Comparison of ENCODE assay signal across 8 mouse cellular contexts in genomic region chr3:115763292-115763691, GRCm38 (mm10). TPM values are rescaled to one million over a fixed set of nuclear protein-coding genes. Genes with fewer than 3 reads are reported as not detected.
DNase-seq lines count a peak whose midpoint lies in the region; ATAC-seq and TF ChIP-seq lines count a peak whose summit lies in the region.

No protein-coding gene starts in this region.

- H3K4me3 ChIP-seq in thymus, adult 2 months (ENCODE audit: control insufficient read depth, insufficient read depth, low read length) = no peak overlapping the region
- H3K4me3 ChIP-seq in heart, embryonic 13.5 days = no peak overlapping the region
- H3K4me3 ChIP-seq in liver, embryonic 12.5 days = no peak overlapping the region
- no peak overlapping the region for H3K4me3 ChIP-seq in neural tube, embryonic 15.5 days (replicated peaks)
- H3K4me3 ChIP-seq in hindbrain, embryonic 14.5 days (replicated peaks; ENCODE audit: low read length) = no peak overlapping the region
- no peak overlapping the region for H3K4me3 ChIP-seq in hindbrain, postnatal 0 days (ENCODE audit: low read length)

- no peaks in the 10 kb centered on the region; the same call in 1 of the 2 replicates for H3K4me1 ChIP-seq in thymus, adult 2 months (replicated peaks; ENCODE audit: control insufficient read depth, insufficient read depth, low read length)
- H3K4me1 ChIP-seq in heart, embryonic 13.5 days = peaks cover 33% of the 10 kb centered on the region
- peaks cover 19% of the 10 kb centered on the region for H3K4me1 ChIP-seq in liver, embryonic 12.5 days
- 0 out of 2 replicates have a peak, but pooled peaks cover 3% of the 10 kb centered on the region for H3K4me1 ChIP-seq in neural tube, embryonic 15.5 days
- no peaks in the 10 kb centered on the region for H3K4me1 ChIP-seq in hindbrain, embryonic 14.5 days (replicated peaks; ENCODE audit: control insufficient read depth, insufficient read depth, low read length)
- H3K4me1 ChIP-seq in hindbrain, postnatal 0 days (ENCODE audit: insufficient read depth, low read length) = no peaks in the 10 kb centered on the region

- 43% methylated on average over 6 of the region's 6 CpGs for WGBS in thymus, adult 2 months
- WGBS in heart, embryonic 13.5 days = 23% methylated on average over 6 of the region's 6 CpGs
- 24% methylated on average over 6 of the region's 6 CpGs for WGBS in liver, embryonic 12.5 days (ENCODE audit: insufficient replicate concordance)
- WGBS in neural tube, embryonic 15.5 days = 83% methylated on average over 6 of the region's 6 CpGs
- WGBS in hindbrain, embryonic 14.5 days = 68% methylated on average over 6 of the region's 6 CpGs
- WGBS in hindbrain, postnatal 0 days = 76% methylated on average over 6 of the region's 6 CpGs

- no peak for TF ChIP-seq CTCF in thymus, adult 2 months (IDR thresholded peaks at IDR 0.05; ENCODE audit: borderline replicate concordance, control insufficient read depth, extremely low read depth, insufficient read depth, low read length, poor library complexity)
- TF ChIP-seq CTCF in hindbrain, postnatal 0 days (IDR thresholded peaks at IDR 0.05; ENCODE audit: low read depth) = no peak

- peak; percentile 27 for DNase-seq in thymus, postnatal 4 days
- no peak for DNase-seq in thymus, adult 2 months
- no peak for DNase-seq in hindbrain, embryonic 14.5 days (ENCODE audit: low spot score)
- no peak for DNase-seq in hindbrain, postnatal 0 days (ENCODE audit: low spot score)

- no peaks in the 10 kb centered on the region for H3K27me3 ChIP-seq in thymus, adult 2 months (ENCODE audit: control insufficient read depth, insufficient read depth, low read length)
- H3K27me3 ChIP-seq in heart, embryonic 13.5 days (replicated peaks) = no peaks in the 10 kb centered on the region
- no peaks in the 10 kb centered on the region for H3K27me3 ChIP-seq in liver, embryonic 12.5 days (replicated peaks)
- H3K27me3 ChIP-seq in neural tube, embryonic 15.5 days (replicated peaks) = no peaks in the 10 kb centered on the region
- no peaks in the 10 kb centered on the region for H3K27me3 ChIP-seq in hindbrain, embryonic 14.5 days (ENCODE audit: control insufficient read depth, insufficient read depth, low read length)
- no peaks in the 10 kb centered on the region for H3K27me3 ChIP-seq in hindbrain, postnatal 0 days (ENCODE audit: insufficient read depth, low read length)

- no peaks in the 10 kb centered on the region for H3K9me3 ChIP-seq in heart, embryonic 13.5 days
- no peaks in the 10 kb centered on the region for H3K9me3 ChIP-seq in liver, embryonic 12.5 days (replicated peaks)
- H3K9me3 ChIP-seq in neural tube, embryonic 15.5 days (replicated peaks) = no peaks in the 10 kb centered on the region
- H3K9me3 ChIP-seq in hindbrain, embryonic 14.5 days (ENCODE audit: control insufficient read depth, low read length) = no peaks in the 10 kb centered on the region
- H3K9me3 ChIP-seq in hindbrain, postnatal 0 days (ENCODE audit: low read length) = no peaks in the 10 kb centered on the region

- ATAC-seq in heart, embryonic 13.5 days (ENCODE audit: extremely low read depth, insufficient number of reproducible peaks, low FRiP score, low TSS enrichment) = peak; percentile 59; the same call in 1 of the 2 replicates
- ATAC-seq in liver, embryonic 12.5 days = peak; percentile 49; the same call in 1 of the 2 replicates
- no peak for ATAC-seq in neural tube, embryonic 15.5 days (ENCODE audit: low FRiP score)
- no peak for ATAC-seq in hindbrain, embryonic 14.5 days (ENCODE audit: low FRiP score)
- ATAC-seq in monocyte, adult 5-6 weeks (replicated peaks; ENCODE audit: insufficient number of reproducible peaks, low FRiP score, low TSS enrichment, poor library complexity, severe bottlenecking) = no peak
- ATAC-seq in hindbrain, postnatal 0 days = no peak

- no peaks in the 10 kb centered on the region for H3K36me3 ChIP-seq in thymus, adult 2 months (ENCODE audit: control insufficient read depth, insufficient read depth, low read length)
- H3K36me3 ChIP-seq in heart, embryonic 13.5 days = no peaks in the 10 kb centered on the region
- H3K36me3 ChIP-seq in liver, embryonic 12.5 days = no peaks in the 10 kb centered on the region
- no peaks in the 10 kb centered on the region for H3K36me3 ChIP-seq in neural tube, embryonic 15.5 days
- H3K36me3 ChIP-seq in hindbrain, embryonic 14.5 days (replicated peaks; ENCODE audit: control insufficient read depth, insufficient read depth) = no peaks in the 10 kb centered on the region
- no peaks in the 10 kb centered on the region for H3K36me3 ChIP-seq in hindbrain, postnatal 0 days (ENCODE audit: insufficient read depth, low read length)

- no peak overlapping the region for H3K9ac ChIP-seq in heart, embryonic 13.5 days
- H3K9ac ChIP-seq in liver, embryonic 12.5 days = no peak overlapping the region
- no peak overlapping the region for H3K9ac ChIP-seq in neural tube, embryonic 15.5 days (replicated peaks)
- no peak overlapping the region for H3K9ac ChIP-seq in hindbrain, embryonic 14.5 days
- no peak overlapping the region for H3K9ac ChIP-seq in hindbrain, postnatal 0 days (replicated peaks; ENCODE audit: low read length)

- no peak overlapping the region for H3K4me2 ChIP-seq in heart, embryonic 13.5 days
- no peak overlapping the region for H3K4me2 ChIP-seq in liver, embryonic 12.5 days
- H3K4me2 ChIP-seq in neural tube, embryonic 15.5 days = no peak overlapping the region
- no peak overlapping the region for H3K4me2 ChIP-seq in hindbrain, embryonic 14.5 days (replicated peaks)
- H3K4me2 ChIP-seq in hindbrain, postnatal 0 days (ENCODE audit: low read depth, low read length) = no peak overlapping the region

- no peak for TF ChIP-seq POLR2A in thymus, adult 2 months (IDR thresholded peaks at IDR 0.05; ENCODE audit: control insufficient read depth, extremely low read depth, insufficient read depth, low read length, poor library complexity)

- no peak overlapping the region for H3K27ac ChIP-seq in thymus, adult 2 months (ENCODE audit: control insufficient read depth, insufficient read depth, low read length)
- H3K27ac ChIP-seq in heart, embryonic 13.5 days (replicated peaks) = peak overlapping the region; percentile 64
- H3K27ac ChIP-seq in liver, embryonic 12.5 days = no peak overlapping the region
- H3K27ac ChIP-seq in neural tube, embryonic 15.5 days (replicated peaks) = no peak overlapping the region
- no peak overlapping the region for H3K27ac ChIP-seq in hindbrain, embryonic 14.5 days
- H3K27ac ChIP-seq in hindbrain, postnatal 0 days = no peak overlapping the region

RNA-seq across cellular contexts. Expression of gene S1pr1, which starts 48.4 kb away (rescaled TPM):
- 55.6 and 62.8 TPM in 2 replicates for polyA plus RNA-seq in thymus, adult 2 months (2012; rRNA removed)
- polyA plus RNA-seq in heart, embryonic 13.5 days (2015; fragmentation: Nextera tagmentation; extraction: Ambion mirVana) = 76.9 and 80.8 TPM in 2 replicates
- 10.0 and 10.5 TPM in 2 replicates for polyA plus RNA-seq in liver, embryonic 12.5 days (2016; fragmentation: Nextera tagmentation; extraction: Ambion mirVana)
- polyA plus RNA-seq in neural tube, embryonic 15.5 days (2015; fragmentation: Nextera tagmentation; extraction: Ambion mirVana) = 30.5 TPM in 2 replicates
- polyA plus RNA-seq in hindbrain, embryonic 14.5 days (2014; fragmentation: Nextera tagmentation; extraction: Ambion mirVana) = 25.0 and 30.7 TPM in 2 replicates
- 37.8 to 51.4 TPM (median 40.3 TPM) in 3 replicates for total RNA-seq in monocyte, adult 5-6 weeks (2017)
- 61.1 and 61.6 TPM in 2 replicates for total RNA-seq in hindbrain, postnatal 0 days (2014; rRNA removed)
- 40.9 and 46.9 TPM in 2 replicates for polyA plus RNA-seq in hindbrain, postnatal 0 days (2015; fragmentation: Nextera tagmentation; extraction: Ambion mirVana)

Comparison
In these comparisons a context has a peak if more than half of its experiments do, and no peak if none do; other contexts are left out.
1. ATAC-seq: peak in heart, embryonic 13.5 days (single experiment) and liver, embryonic 12.5 days (single experiment); none in neural tube, embryonic 15.5 days (single experiment), hindbrain, embryonic 14.5 days (single experiment), monocyte, adult 5-6 weeks (single experiment) and hindbrain, postnatal 0 days (single experiment).